Mouse (Mus musculus) liver, embryonic 14 days (tissue): Measurements from ENCODE around the gene Olfr796. TPM values are rescaled to one million over a fixed set of nuclear protein-coding genes. Genes with fewer than 3 reads are reported as not detected.

Experiments
- polyA plus RNA-seq: library from polyadenylated mRNA; depleted of rRNA; stranded (reverse); fragments of >200 nt; gene quantifications from 2 replicates; pipeline ENCODE4 v1.2.3, GENCODE M21; 2012; rRNA removed

Olfr796 gene
- polyA plus RNA-seq: not detected in 2 replicates

DNA sequence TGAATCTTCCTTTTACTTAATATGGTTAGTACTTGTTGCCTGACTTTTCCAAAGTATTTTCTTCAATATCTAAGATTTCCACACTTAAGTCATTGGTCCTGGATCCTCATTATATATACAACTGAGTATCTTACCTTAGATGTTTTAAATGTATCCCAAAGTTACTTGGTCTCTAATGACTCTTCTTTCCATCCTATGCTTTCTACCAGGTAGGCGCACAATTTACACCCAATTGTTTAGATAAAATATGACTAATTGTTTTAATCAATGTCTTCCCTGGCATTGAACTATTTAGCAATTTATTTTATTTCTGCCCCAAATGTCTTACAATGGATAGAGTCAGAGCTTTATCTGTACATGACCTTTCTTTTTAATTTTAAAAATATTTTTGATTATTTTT, at the start of gene Olfr796:
Olfr796 (minus strand) TSS at position 101 of the 400 bp plus-strand sequence.

GRCm38 (mm10) chr10:129657394-129657793, 45.0 kb upstream of the Olfr796 start, which contains the start of gene Olfr800:
TSS of gene Olfr800 (plus strand) at chr10:129657694.

DNA sequence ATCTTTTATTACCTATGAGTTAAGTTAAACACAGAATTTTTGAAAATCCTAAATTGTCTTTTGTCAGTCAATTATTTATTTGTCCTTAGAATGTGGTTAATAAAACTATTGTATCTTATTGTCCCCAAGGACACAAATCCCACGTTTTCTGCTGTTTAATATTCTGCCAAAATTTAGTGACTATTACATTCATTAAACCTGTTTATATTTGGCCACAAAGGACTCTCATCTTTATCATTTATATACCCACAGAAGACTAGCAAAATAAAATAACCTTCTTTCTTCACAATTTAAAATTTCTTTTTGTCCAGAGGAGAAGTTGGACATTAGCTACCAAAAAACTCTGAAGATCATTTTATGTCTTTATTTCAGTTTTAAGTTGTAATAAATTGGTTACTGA, 24.8 kb upstream of the Olfr796 start, which contains the start of gene Olfr799:
Olfr799 (plus strand) TSS at position 301 of the 400 bp plus-strand sequence.

GRCm38 (mm10) chr10:129627834-129628233, 15.5 kb upstream of the Olfr796 start, which contains the start of gene Olfr798:
TSS of gene Olfr798 (minus strand) at chr10:129627934.

GRCm38 (mm10) chr10:129567355-129567754, 45.0 kb downstream of the Olfr796 start, which contains the start of gene Olfr794:
TSS of gene Olfr794 (plus strand) at chr10:129567655.

Other genes starting within 250 kb of the Olfr796 start
- 0.01 TPM in 1 of 2 replicates, not detected in the other for gene Olfr784, start 228.5 kb downstream of the Olfr796 start, polyA plus RNA-seq
- gene Olfr785, start 207.1 kb downstream of the Olfr796 start, polyA plus RNA-seq: not detected in 2 replicates
- not detected in 2 replicates for gene Olfr786, start 185.3 kb downstream of the Olfr796 start, polyA plus RNA-seq
- gene Olfr787, start 150.7 kb downstream of the Olfr796 start, polyA plus RNA-seq: not detected in 2 replicates
- gene Olfr788, start 141.6 kb downstream of the Olfr796 start, polyA plus RNA-seq: not detected in 2 replicates
- gene Olfr789, start 127.8 kb downstream of the Olfr796 start, polyA plus RNA-seq: not detected in 2 replicates
- gene Olfr790, start 114.1 kb downstream of the Olfr796 start, polyA plus RNA-seq: not detected in 2 replicates
- gene Olfr791, start 90.8 kb downstream of the Olfr796 start, polyA plus RNA-seq: not detected in 2 replicates
- not detected in 2 replicates for gene Olfr792, start 73.4 kb downstream of the Olfr796 start, polyA plus RNA-seq
- gene Olfr794, start 44.9 kb downstream of the Olfr796 start, polyA plus RNA-seq: not detected in 2 replicates
- gene Olfr798, start 15.4 kb upstream of the Olfr796 start, polyA plus RNA-seq: not detected in 2 replicates
- not detected in 2 replicates for gene Olfr799, start 24.9 kb upstream of the Olfr796 start, polyA plus RNA-seq
- not detected in 2 replicates for gene Olfr800, start 45.1 kb upstream of the Olfr796 start, polyA plus RNA-seq
- gene Olfr801, start 61.3 kb upstream of the Olfr796 start, polyA plus RNA-seq: not detected in 2 replicates
- not detected in 2 replicates for gene Olfr802, start 75.6 kb upstream of the Olfr796 start, polyA plus RNA-seq
- not detected in 2 replicates for gene Olfr803, start 81.7 kb upstream of the Olfr796 start, polyA plus RNA-seq
- not detected in 2 replicates for gene Olfr804, start 90.6 kb upstream of the Olfr796 start, polyA plus RNA-seq
- gene Olfr805, start 116.8 kb upstream of the Olfr796 start, polyA plus RNA-seq: not detected in 2 replicates
- gene Olfr806, start 129.4 kb upstream of the Olfr796 start, polyA plus RNA-seq: not detected in 2 replicates
- not detected in 2 replicates for gene Olfr807, start 145.2 kb upstream of the Olfr796 start, polyA plus RNA-seq
- not detected in 2 replicates for gene Olfr808, start 152.9 kb upstream of the Olfr796 start, polyA plus RNA-seq
- not detected in 2 replicates for gene Olfr809, start 162.1 kb upstream of the Olfr796 start, polyA plus RNA-seq
- not detected in 2 replicates for gene Olfr810, start 182.3 kb upstream of the Olfr796 start, polyA plus RNA-seq
- gene Olfr811, start 191.8 kb upstream of the Olfr796 start, polyA plus RNA-seq: not detected in 2 replicates
- not detected in 2 replicates for gene Olfr812, start 233.5 kb upstream of the Olfr796 start, polyA plus RNA-seq
- not detected in 2 replicates for gene Olfr813, start 242.8 kb upstream of the Olfr796 start, polyA plus RNA-seq